Mouse (Mus musculus): Measurements from ENCODE around the gene Smok3b. TPM values are rescaled to one million over a fixed set of nuclear protein-coding genes. Genes with fewer than 3 reads are reported as not detected.
A peak's percentile ranks its signal among the peaks of the same experiment; 100 is the strongest.

The Smok3b gene
- total and polyA plus RNA-seq, 3 experiments: not detected

GRCm38 (mm10) chr5:138086842-138087241, 65.6 kb downstream of the Smok3b start:
- H3K27ac ChIP-seq (ENCODE audit: insufficient read depth, low read depth): no peak overlapping the region
- H3K27me3 ChIP-seq (replicated peaks): no peaks in the 10 kb centered on the region
- in situ Hi-C loops (cut with MboI; ENCODE audit: low pct_ligation_motif_present, low pct_unique_long_range_greater_than_20kb, low sequenced_read_pairs) (no loop called here), dilution Hi-C loops (cut with MboI; ENCODE audit: extremely low pct_ligation_motif_present, extremely low pct_unique_long_range_greater_than_20kb, low sequenced_read_pairs) (no loop called here)
- H3K36me3 ChIP-seq (replicated peaks in 1 of 2; ENCODE audit: control insufficient read depth in 1 of 2, insufficient read depth in 1 of 2, low read length in 1 of 2): peaks cover 10 to 31% of the 10 kb centered on the region in 2 experiments
- no peak overlapping the region for H3K4me2 ChIP-seq (ENCODE audit: insufficient read depth, low read depth, poor library complexity, severe bottlenecking)
- no peak overlapping the region for H3K4me3 ChIP-seq (replicated peaks in 1 of 3; ENCODE audit: low read depth in 2 of 3, low read length in 2 of 3, poor library complexity in 1 of 3)
- H3K9ac ChIP-seq (ENCODE audit: insufficient read depth, low read depth): peak overlapping the region; percentile 26; the same call in 1 of the 2 replicates
- no peak for DNase-seq (ENCODE audit: extremely low read depth)
- TF ChIP-seq TCF12 (IDR thresholded peaks at IDR 0.05; ENCODE audit: low read depth, low read length) (no peak), BHLHE40 (IDR thresholded peaks at IDR 0.05; ENCODE audit: low read depth, low read length) (no peak), IRF4 (IDR thresholded peaks at IDR 0.05; ENCODE audit: low read depth, low read length) (no peak), JUND (conservative IDR thresholded peaks at IDR 0.05; ENCODE audit: low read depth, low read length) (no peak), USF2 (conservative IDR thresholded peaks at IDR 0.05; ENCODE audit: low read depth, low read length) (no peak), UBTF (IDR thresholded peaks at IDR 0.05; ENCODE audit: low read depth, low read length) (no peak), ZC3H11A (IDR thresholded peaks at IDR 0.05; ENCODE audit: low read depth, low read length) (no peak), MAX (IDR thresholded peaks at IDR 0.05; ENCODE audit: low read length) (no peak), POLR2A (IDR thresholded peaks at IDR 0.05; ENCODE audit: low read depth, low read length) (no peak), E2F4 (IDR thresholded peaks at IDR 0.05; ENCODE audit: insufficient replicate concordance, low read depth, low read length) (no peak), ZMIZ1 (IDR thresholded peaks at IDR 0.05; ENCODE audit: low read depth, low read length) (no peak), ZNF384 (IDR thresholded peaks at IDR 0.05; ENCODE audit: low read depth, low read length) (no peak), NELFE (IDR thresholded peaks at IDR 0.05; ENCODE audit: low read depth, low read length) (no peak), NRF1 (IDR thresholded peaks at IDR 0.05; ENCODE audit: low read depth, low read length) (no peak), GABPA (IDR thresholded peaks at IDR 0.05; ENCODE audit: insufficient replicate concordance, low read depth, low read length) (no peak), PAX5 (IDR thresholded peaks at IDR 0.05; ENCODE audit: low read length) (no peak), MAZ (IDR thresholded peaks at IDR 0.05; ENCODE audit: low read depth, low read length) (no peak)
- peaks cover 0 to 40% of the 10 kb centered on the region in 2 experiments; a peak in 2 of 4 replicates for H3K4me1 ChIP-seq (ENCODE audit: control insufficient read depth in 1 of 2, insufficient read depth in 2 of 2)
- peaks cover 54% of the 10 kb centered on the region for H3K79me2 ChIP-seq (replicated peaks; ENCODE audit: control insufficient read depth, extremely low read depth, insufficient read depth, poor library complexity, severe bottlenecking)
- H3K9me3 ChIP-seq (replicated peaks; ENCODE audit: low read length): no peaks in the 10 kb centered on the region

DNA sequence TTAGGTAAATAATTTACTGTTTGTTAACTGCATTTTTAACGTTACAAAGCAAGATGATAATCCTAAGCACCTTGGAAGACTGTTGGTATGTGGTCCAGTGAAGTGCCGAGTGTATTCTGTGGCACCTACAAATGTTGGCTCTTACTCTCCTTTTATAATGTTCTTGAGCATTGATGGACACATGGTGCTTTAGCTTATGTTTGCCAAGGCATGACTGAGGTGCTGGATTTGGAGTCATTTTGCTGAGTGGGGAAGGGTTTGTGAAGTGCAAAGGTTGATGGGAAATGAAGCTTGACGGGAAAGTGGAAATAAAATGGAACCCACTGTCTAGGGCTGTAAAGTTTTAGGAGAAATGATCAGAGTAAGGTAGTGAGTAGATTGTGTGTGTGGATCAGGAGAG, 67.1 kb downstream of the Smok3b start:
- dilution Hi-C loops (cut with MboI; ENCODE audit: extremely low pct_ligation_motif_present, extremely low pct_unique_long_range_greater_than_20kb, low sequenced_read_pairs): no loop called here

More for the DNA sequence above, 67.1 kb downstream of the Smok3b start:
- Histone ChIP-seq H3K27me3 (replicated peaks) (no peaks in the 10 kb centered on the region), H3K9ac (ENCODE audit: insufficient read depth, low read depth) (no peak overlapping the region), H3K4me2 (ENCODE audit: insufficient read depth, low read depth, poor library complexity, severe bottlenecking) (no peak overlapping the region), H3K4me1 (ENCODE audit: control insufficient read depth in 1 of 2, insufficient read depth in 2 of 2) (peaks cover 0 to 37% of the 10 kb centered on the region in 2 experiments; a peak in 2 of 4 replicates), H3K27ac (ENCODE audit: insufficient read depth, low read depth) (no peak overlapping the region), H3K36me3 (replicated peaks in 1 of 2; ENCODE audit: control insufficient read depth in 1 of 2, insufficient read depth in 1 of 2, low read length in 1 of 2) (peaks cover 16 to 47% of the 10 kb centered on the region in 2 experiments), H3K9me3 (replicated peaks; ENCODE audit: low read length) (no peaks in the 10 kb centered on the region), H3K79me2 (replicated peaks; ENCODE audit: control insufficient read depth, extremely low read depth, insufficient read depth, poor library complexity, severe bottlenecking) (peaks cover 54% of the 10 kb centered on the region), H3K4me3 (replicated peaks in 1 of 3; ENCODE audit: low read depth in 2 of 3, low read length in 2 of 3, poor library complexity in 1 of 3) (no peak overlapping the region)
- TF ChIP-seq IRF4 (IDR thresholded peaks at IDR 0.05; ENCODE audit: low read depth, low read length) (no peak), TCF12 (IDR thresholded peaks at IDR 0.05; ENCODE audit: low read depth, low read length) (no peak), JUND (conservative IDR thresholded peaks at IDR 0.05; ENCODE audit: low read depth, low read length) (no peak), HCFC1 (IDR thresholded peaks at IDR 0.05; ENCODE audit: low read depth, low read length) (no peak), MEF2A (IDR thresholded peaks at IDR 0.05; ENCODE audit: borderline replicate concordance, low read depth, low read length) (no peak), EP300 (IDR thresholded peaks at IDR 0.05; ENCODE audit: low read length) (no peak), ZMIZ1 (IDR thresholded peaks at IDR 0.05; ENCODE audit: low read depth, low read length) (no peak), ELF1 (IDR thresholded peaks at IDR 0.05; ENCODE audit: low read depth, low read length) (no peak), CTCF (conservative IDR thresholded peaks at IDR 0.05 in 1 of 2, IDR thresholded peaks at IDR 0.05 in 1 of 2; ENCODE audit: low read depth in 2 of 2, low read length in 2 of 2) (no peak), SIN3A (IDR thresholded peaks at IDR 0.05; ENCODE audit: low read length) (no peak)
- in situ Hi-C loops (cut with MboI; ENCODE audit: low pct_ligation_motif_present, low pct_unique_long_range_greater_than_20kb, low sequenced_read_pairs): no loop called here
- DNase-seq (ENCODE audit: extremely low read depth): no peak
